Mouse (Mus musculus) ES-CJ7 (cell line): Measurements from ENCODE around the gene Phxr2.

ENCODE experiments used
- DNase-seq: peaks from one replicate; pipeline ENCODE4 v3.0.0; 2011; ENCODE audit warnings: low read depth, low spot score

Phxr2 gene

GRCm38 (mm10) chr10:99132595-99133272, 6.6 kb upstream of the Phxr2 start:
- no peak for DNase-seq

GRCm38 (mm10) chr10:99132189-99132588, 6.1 kb upstream of the Phxr2 start:
- no peak for DNase-seq

DNA sequence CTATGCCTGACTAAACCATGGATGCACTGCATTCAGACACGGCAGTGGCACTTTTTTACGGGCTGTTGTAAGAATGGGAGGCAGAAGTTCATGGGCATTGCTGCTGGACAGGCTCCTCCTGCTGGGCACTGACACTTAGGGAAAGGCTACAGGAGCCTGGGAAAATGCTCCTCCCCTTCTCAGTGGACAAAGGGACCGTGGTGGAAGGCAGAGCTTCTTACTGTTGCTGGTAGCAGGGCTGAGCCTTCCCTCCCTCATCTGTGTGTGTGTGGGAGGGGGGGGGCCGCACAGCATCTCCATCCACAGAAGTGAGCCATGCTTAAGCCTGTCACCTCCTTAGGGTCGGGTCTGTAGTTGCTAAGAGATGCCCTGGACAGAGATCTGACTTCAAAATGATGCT, 5.2 kb upstream of the Phxr2 start:
- DNase-seq = no peak

DNA sequence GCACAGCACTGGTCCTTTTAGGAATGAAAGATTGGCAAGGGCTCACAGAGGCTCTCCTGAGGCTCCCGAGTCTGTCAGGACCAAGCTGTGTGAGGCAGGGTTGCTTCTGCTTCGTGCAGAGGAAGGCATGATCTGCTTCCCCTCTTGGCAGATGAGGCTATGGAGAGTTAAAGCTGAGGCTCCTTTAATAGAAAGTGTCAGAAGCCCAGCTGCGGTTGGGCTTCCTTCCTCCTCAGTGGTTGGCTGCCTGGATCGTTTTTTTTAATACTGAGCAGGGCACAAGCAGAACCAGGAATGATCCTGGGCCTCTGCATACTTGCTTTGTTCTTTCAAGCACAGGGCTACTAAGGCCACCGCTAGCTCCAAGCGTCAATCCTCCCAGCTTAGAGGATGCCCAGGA, 4.5 kb upstream of the Phxr2 start:
- no peak for DNase-seq

DNA sequence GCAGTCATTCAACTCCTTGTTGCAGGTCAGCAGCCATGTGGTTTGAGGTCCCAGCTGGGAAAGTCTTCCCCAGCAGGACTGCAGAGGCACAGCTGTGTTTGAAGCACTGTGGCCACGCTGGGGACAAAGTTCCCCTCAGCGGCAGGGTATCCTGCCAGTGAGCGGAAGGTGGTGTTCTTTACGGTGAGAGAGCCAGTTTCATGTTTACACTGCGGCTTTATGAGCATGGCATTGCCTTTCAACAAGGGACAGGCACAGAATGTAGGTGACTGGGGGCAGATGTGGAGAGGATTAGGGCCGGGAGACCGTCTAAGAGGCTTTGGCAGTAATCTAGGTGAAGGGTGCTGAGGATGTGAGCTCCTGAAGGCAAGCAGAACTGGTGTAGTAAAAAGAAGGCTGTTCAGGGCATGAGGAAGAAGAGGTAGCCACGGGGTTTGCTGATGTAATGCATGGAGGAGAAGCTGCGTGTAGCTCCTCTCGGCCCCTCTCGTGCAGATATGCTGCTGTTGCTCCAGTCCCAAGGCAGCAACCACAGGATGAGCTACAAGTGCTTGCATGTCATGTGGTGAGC, 1.7 kb upstream of the Phxr2 start:
- DNase-seq = no peak

- DNase-seq = no peak
Measured at GRCm38 (mm10) chr10:99126954-99127353, 829 bp upstream of the Phxr2 start.

DNA sequence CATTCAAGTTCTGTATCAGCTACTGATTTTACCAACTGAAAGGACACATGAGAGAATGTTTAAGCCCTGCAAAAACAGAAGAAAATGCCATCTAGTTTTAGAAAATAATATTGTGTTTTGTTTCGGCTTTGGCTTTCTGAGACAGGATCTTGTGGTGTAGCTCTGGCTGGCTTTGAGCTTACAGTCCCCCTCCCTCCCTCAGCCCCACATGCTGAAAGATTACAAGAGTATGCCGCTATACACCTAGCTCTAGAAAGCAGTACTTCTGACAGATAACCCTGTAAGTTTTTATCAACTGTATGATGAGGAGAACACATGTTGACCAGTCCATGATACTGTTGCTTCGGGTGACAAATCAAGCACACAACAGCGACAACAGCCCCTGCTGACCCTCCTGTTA, 6.7 kb downstream of the Phxr2 start:
- no peak for DNase-seq

GRCm38 (mm10) chr10:99118697-99119096, 7.4 kb downstream of the Phxr2 start:
- DNase-seq = peak; percentile 29

DNA sequence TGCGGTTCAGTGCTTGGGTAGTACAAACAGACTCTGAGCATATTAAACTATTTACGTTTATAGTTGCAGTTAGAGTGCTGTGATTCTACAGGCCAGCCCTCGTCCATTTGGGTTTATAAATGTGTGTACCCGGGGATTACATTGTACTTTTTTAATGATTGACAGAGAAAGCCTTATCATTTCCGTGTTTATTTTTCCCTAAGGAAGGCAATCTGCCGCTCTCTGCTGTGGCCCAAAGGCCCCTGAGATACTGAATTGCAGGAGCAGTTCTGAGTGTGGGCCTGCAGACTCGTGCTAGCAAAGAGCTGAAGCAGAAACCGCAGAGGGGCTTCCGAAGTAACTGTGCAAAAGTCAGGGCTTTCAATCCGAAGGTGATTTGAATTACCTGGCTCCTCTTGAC, 8.2 kb downstream of the Phxr2 start:
- DNase-seq = no peak

DNA sequence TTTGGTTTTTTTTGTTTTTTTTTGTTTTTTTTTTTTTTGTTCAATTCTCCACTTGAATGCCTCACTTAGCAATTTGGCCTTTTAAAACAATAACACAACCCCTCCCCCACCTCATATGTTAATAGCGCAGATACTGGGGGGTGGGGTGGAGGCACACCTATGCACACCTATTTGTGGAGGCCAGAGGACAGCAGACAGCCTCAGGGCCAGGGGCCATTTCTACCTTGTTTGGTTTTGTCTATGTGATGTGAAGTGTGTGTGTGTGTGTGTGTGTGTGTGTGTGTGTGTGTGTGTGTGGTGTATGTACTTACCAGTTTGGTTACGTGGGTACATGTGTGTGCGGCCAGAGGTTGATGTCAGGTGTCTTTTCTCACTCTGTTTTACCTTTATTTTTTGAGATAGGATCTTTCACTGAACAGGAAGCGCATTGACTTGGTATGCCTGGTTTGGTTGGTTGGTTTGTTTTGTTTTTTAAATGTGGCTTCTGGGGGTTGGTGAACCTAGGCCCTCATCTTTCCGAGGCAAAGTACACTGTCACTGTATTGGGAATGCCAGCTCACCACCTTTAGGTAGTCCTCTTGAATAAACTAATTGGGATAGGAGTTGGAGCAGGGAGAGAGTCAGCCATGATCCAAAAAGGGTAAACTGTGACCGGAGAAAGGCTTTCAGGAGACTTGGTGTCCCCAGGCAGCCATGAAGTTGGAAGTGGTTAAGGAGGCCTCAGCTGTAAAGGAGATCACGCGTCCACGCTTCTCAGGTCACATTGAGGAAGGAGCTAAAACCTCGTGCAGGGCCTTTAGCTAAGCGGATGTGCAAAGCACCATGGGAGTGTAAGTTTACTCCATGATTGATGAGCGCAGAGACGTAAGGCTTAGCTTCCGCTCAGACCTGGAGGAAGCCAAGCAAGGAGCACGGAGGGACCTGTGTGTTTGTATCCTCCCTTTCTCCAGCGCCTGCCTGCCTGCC, 9.2 kb downstream of the Phxr2 start:
- peak; percentile 17 for DNase-seq

DNA sequence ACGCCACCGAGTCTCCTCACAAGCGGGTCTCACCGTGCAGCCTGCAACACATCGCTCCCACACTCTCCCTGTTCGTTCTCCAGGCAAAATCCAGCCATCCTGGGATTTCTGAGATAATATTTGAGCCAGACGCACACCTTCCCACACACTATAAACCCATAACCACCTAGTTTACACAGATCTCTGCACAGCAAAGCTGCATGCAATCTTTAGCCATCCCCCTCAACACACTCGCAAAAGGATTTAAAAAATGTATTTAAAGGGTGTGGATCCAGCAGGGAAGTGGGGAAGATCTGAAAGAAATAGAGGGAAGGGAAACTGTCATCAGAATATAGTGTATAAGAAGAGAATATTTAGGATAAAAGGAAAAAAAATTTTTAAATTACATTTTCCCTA, 9.9 kb downstream of the Phxr2 start:
- DNase-seq = no peak

- peak; percentile 22 for DNase-seq
Measured at GRCm38 (mm10) chr10:99115471-99116236, 10.5 kb downstream of the Phxr2 start.

GRCm38 (mm10) chr10:99114295-99114694, 11.8 kb downstream of the Phxr2 start:
- DNase-seq = no peak

GRCm38 (mm10) chr10:99113533-99113932, 12.6 kb downstream of the Phxr2 start:
- DNase-seq = peak; percentile 58

GRCm38 (mm10) chr10:99108431-99108982, 17.6 kb downstream of the Phxr2 start:
- DNase-seq = peak; percentile 30

- peak; percentile 89 for DNase-seq
Measured at GRCm38 (mm10) chr10:99107964-99108363, 18.2 kb downstream of the Phxr2 start, which contains the start of gene Galnt4. Gene Galnt4 (plus strand): TSS chr10:99108159.

DNA sequence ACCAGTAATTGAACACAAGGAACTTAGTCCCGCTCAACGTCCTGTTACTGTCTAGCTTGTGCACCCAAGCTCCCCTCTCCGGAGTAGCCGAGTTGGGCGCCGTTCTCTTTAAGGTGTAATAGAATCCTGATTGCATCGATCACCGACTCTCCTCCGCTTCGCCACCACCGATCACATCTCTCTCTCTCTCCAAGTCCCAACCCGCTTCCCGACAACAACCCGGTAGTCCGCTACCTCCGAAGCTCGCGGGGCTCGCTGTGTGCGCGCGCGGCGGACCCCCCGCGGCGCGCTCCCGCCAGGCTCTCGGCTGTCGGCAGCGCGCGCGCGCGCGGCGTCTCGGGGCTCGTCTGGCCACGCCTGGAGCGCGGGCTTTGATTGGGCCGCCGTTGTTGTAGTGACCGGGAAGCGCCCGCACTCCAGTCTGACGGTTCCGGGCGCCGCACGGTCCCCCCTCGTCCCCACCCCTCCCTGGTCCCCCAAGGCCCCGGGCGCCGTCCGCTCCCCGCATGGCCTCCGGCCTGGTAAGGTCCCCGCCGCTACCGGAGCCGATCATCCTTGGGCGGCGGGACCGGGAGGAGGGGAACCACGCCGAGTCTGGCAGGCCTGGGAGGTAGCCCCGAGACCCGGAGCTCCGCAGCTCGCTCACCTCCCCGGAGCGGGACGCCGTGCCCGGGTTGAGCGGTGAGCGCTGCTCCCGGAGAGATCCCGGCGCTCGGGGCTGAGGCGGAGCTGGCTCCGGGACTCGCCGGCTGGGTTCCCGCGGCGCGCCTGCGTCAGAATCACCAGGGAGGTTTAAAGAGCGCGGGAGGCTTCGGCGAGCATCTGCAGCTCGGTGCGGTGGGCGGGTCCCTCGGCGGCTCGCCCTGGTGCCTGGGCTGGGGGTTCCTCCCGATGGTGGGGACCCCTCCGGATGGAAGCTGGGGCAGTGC, 19.2 kb downstream of the Phxr2 start, which contains the start of gene Poc1b:
Gene Poc1b, plus strand, starts transcription at position 334 of the 929 bp plus-strand sequence.
- DNase-seq = peak; percentile 83

DNA sequence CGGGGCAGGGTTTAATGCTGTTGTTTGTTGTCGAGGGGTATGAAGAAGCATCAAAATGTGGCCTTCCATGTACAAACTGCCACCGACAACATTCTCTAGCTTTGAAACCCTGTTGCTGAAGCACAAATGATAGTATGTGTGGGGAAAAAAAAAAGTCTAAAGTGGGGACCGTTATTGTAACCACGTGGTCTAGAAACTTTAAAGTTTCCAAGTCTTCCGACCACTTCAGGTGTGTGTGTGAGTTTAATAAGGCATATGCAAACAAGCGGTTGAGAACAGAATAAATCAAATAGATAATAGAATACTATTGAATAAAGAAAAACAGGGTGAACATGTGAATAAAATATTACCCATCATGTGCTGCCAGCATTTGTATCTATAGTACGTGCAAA, 19.8 kb downstream of the Phxr2 start:
- no peak for DNase-seq

DNA sequence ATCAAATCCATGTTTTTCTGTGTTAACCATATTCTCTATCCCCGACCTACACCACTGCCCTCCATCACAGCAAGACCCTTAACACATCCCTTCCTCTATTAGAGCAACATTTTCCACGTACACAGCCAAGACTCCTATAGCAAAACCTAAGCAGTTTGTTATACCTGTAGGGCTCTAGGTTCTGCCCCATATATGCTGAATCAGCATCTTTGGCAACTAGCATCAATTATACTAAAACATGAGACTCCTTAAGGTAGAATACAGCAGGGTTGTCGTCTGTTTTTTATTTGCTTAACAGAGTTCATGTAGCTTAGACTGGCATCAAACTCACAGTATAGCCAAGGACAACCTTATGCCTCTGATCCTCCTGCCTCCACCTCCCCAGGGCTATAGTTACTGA, 20.6 kb downstream of the Phxr2 start:
- DNase-seq = no peak

DNA sequence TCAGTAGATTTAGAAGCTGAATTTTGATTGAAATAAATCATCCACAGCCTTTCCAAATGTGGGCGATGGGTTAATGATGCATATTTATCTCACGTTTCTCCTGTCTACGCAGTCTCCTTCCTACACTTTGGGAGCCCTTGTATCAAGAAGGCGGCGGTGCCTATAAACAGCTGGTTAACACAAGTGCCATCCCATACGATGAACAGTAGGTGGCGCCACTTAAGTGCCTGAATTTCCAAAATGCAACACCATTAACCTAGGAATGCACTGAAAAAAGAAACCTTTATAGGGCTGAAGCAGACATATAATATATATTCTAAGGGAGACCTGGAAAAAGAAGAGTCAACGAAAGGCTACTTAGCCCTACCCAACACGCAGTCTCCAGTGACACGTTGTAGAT, 28.8 kb downstream of the Phxr2 start:
- DNase-seq = peak; percentile 10
